Mouse (Mus musculus): ENCODE results near the gene Zfp275. TPM values are rescaled to one million over a fixed set of nuclear protein-coding genes. Genes with fewer than 3 reads are reported as not detected.
"Not testable (repeated sequence)": the region's sequence is repeated elsewhere in the genome, so short reads cannot be mapped to it uniquely, and the experiment has no call there.

Zfp275 gene
- 13.3 and 13.5 TPM in 2 replicates for polyA plus RNA-seq (2015; fragmentation: Nextera tagmentation; extraction: Ambion mirVana)

DNA sequence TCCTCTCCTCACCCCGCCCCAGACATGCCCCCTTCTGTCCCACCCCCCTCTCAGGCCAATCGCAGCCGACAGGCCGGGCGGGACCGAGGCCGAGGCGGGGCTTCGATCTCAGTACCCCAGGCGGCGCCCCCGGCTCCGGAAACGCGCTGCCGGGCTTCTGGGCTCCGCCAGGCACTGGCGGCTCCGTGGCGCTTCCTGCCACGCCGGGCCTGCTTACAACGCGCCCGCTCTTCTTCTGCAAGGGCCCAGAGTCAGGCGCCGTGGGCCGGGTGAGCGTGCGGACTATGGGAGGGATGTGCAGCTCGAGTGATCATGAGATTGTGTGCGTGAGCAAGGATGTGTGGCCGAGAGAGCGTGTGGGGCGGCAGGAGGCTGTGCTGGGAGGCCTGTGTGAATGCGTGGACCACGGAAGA, at the start of gene Zfp275:
Zfp275 (plus strand) TSS at position 139 of the 413 bp plus-strand sequence.
- Histone ChIP-seq H3K9ac (peak within 1 kb of the TSS; percentile 69), H3K27me3 (no peaks in the 10 kb centered on the region), H3K36me3 (no peaks in the 10 kb centered on the region), H3K4me1 (0 out of 2 replicates have a peak, but pooled peaks cover 4% of the 10 kb centered on the region), H3K4me2 (peak within 1 kb of the TSS; percentile 58), H3K4me3 (peak within 1 kb of the TSS; percentile 66), H3K9me3 (no peaks in the 10 kb centered on the region), H3K27ac (peak within 1 kb of the TSS; percentile 33; the same call in 1 of the 2 replicates)
- 23% methylated on average over 37 of the region's 37 CpGs for whole genome bisulfite sequencing
- ATAC-seq (ENCODE audit: borderline replicate concordance, extremely low read depth, low FRiP score, low TSS enrichment), result peak; percentile 96

DNA sequence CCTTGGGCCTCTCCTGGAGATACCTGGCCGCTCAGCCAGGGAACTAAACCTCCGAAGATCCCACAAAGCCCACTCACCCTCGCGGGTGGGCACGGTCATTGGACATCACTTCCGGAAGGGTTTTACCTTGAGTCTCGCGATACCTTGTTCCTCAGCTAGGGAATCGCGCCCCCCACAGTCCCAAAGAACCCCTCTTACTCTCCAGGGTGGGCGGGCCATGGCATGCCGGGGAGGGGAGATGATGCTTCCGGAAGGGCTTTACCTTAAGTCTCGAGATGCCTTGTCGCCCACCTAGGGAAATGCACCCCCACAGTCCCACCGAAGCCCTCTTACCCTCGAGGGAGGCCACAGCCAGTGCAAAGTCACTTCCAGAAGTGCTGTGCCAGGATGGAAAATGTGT, 49.5 kb upstream of the Zfp275 start, which contains the start of the genes Xlr5a and Xlr5c:
Xlr5a (minus strand) TSS at position 101 of the 400 bp plus-strand sequence.
Xlr5c (minus strand) TSS at position 101 of the 400 bp plus-strand sequence.
- not testable (repeated sequence) for H3K36me3 ChIP-seq; H3K27me3 ChIP-seq; H3K9ac ChIP-seq; H3K27ac ChIP-seq; H3K4me2 ChIP-seq; H3K4me3 ChIP-seq; H3K4me1 ChIP-seq; ATAC-seq (ENCODE audit: borderline replicate concordance, extremely low read depth, low FRiP score, low TSS enrichment); H3K9me3 ChIP-seq
- 88% methylated on average over 16 of the region's 17 CpGs for WGBS

DNA sequence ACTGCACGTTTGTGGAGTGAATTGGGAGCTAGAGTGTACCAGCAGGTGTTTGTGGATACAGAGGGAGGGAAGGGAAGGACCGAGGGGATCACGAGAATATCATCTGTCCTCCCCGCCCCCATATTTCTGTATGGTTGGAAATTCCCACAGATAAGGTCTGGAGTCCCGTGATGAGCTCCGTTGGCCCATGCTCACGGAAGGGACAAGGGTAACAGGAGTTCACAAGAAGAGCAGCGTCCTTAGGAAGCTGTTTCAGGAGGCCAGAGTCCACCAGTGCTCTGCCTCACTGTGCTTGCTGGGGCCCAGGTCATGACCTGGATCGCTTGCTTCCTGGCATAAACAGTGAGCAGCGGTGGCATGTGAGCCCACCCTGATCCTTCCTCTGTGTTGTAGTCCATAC, 46.7 kb upstream of the Zfp275 start:
- not testable (repeated sequence) for H3K9me3 ChIP-seq; H3K27ac ChIP-seq; H3K4me1 ChIP-seq; H3K36me3 ChIP-seq; H3K9ac ChIP-seq; ATAC-seq (ENCODE audit: borderline replicate concordance, extremely low read depth, low FRiP score, low TSS enrichment); H3K27me3 ChIP-seq; H3K4me2 ChIP-seq; H3K4me3 ChIP-seq
- 52% methylated on average over 8 of the region's 10 CpGs for WGBS

DNA sequence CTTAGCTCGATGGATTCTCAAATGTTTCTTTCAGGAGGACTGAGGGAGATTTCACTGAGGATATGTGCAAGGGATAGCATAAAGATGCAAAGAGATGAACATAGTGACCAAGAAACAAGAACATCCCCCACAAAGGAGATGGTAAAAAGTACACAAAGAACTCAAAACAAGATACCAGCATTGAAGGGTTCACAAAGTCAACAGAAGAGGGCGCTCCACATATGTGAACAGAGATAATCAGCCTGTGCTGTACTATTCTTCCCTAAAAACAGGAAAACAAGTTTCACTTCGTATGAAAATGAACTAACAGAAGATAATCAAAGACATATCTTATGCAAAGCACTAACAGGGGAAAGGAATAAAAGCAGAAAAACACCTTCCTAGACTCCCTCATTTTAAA, 29.9 kb upstream of the Zfp275 start:
- Histone ChIP-seq H3K36me3 (no peaks in the 10 kb centered on the region), H3K27ac (no peak overlapping the region), H3K4me3 (no peak overlapping the region), H3K4me1 (no peaks in the 10 kb centered on the region), H3K9ac (no peak overlapping the region), H3K4me2 (no peak overlapping the region), H3K27me3 (no peaks in the 10 kb centered on the region), H3K9me3 (no peaks in the 10 kb centered on the region)
- 24% methylated on average over 3 of the region's 3 CpGs for WGBS
- no peak for ATAC-seq (ENCODE audit: borderline replicate concordance, extremely low read depth, low FRiP score, low TSS enrichment)

DNA sequence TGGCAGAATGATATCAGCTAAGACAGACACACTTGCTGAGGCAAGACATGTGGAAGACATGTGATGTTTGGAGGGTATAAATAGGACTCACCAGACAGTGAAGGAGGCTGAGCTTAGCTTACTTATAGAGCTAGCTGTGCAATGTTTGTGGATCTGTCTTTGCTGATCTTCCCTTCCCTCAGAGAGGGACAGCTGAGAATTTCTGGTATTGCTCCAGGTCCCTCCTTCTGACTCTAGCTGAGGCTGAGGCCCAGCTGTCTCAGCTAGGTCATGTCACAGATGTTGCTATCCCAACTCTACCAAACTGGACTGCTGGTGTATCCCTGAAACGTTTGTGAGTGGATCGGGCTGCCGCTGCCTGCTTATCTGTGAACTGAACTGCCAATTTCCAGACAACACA, 21.4 kb upstream of the Zfp275 start:
- Histone ChIP-seq H3K9ac (no peak overlapping the region), H3K4me1 (no peaks in the 10 kb centered on the region), H3K27me3 (no peaks in the 10 kb centered on the region; the same call in 1 of the 2 replicates), H3K27ac (no peak overlapping the region), H3K4me3 (no peak overlapping the region), H3K36me3 (no peaks in the 10 kb centered on the region), H3K9me3 (no peaks in the 10 kb centered on the region), H3K4me2 (no peak overlapping the region)
- ATAC-seq (ENCODE audit: borderline replicate concordance, extremely low read depth, low FRiP score, low TSS enrichment), result no peak
- WGBS, result 47% methylated on average over 3 of the region's 3 CpGs

DNA sequence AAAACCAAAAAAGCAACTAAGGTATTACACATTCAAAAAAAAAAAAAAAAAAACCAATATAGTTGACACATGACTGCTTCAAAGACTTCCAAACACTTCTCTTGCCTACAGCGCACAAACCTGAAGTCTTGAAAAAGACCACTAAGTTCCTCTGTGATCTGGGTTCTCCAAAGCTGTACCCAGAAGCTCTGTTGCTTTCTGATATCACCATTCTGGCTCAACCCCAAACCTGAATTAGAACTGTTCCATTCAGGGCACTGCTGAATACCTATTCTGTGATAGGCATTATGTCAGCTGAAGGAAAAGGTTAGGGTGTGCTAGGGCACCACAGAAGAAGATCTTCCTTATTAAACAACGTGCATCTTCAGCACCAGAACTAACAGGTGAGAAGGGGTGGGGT, 15.2 kb upstream of the Zfp275 start:
- Histone ChIP-seq H3K9me3 (no peaks in the 10 kb centered on the region), H3K27me3 (peaks cover 3% of the 10 kb centered on the region; the same call in 1 of the 2 replicates), H3K27ac (no peak overlapping the region), H3K9ac (no peak overlapping the region), H3K36me3 (no peaks in the 10 kb centered on the region), H3K4me1 (no peaks in the 10 kb centered on the region), H3K4me2 (no peak overlapping the region), H3K4me3 (no peak overlapping the region)
- 82% methylated on average over 2 of the region's 2 CpGs for WGBS
- ATAC-seq (ENCODE audit: borderline replicate concordance, extremely low read depth, low FRiP score, low TSS enrichment), result no peak

DNA sequence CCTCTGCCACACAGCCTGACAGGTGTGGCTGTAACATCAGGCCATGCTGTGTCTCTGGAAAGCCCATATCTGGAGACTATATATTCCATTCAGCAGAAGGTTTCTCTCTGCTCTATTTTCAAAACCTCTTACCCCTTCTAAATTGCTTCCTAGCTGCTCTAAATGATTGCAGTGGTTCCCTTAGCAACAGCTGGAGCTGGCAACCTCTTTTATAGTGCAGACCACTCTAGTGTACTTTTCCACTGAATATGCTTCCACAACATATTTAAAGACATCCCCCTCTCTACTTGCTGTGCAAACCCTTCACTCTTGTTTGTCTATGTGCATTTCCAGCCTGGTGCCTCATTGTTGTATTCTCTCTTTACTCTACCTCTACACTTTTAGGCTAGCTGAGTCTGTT, 8.9 kb upstream of the Zfp275 start:
- no peak for ATAC-seq (ENCODE audit: borderline replicate concordance, extremely low read depth, low FRiP score, low TSS enrichment)
- no peaks in the 10 kb centered on the region for H3K9me3 ChIP-seq
- H3K9ac ChIP-seq, result no peak overlapping the region
- H3K4me1 ChIP-seq, result no peaks in the 10 kb centered on the region
- no peak overlapping the region for H3K4me2 ChIP-seq
- H3K4me3 ChIP-seq, result no peak overlapping the region
- peaks cover 7% of the 10 kb centered on the region; the same call in 1 of the 2 replicates for H3K27me3 ChIP-seq
- H3K27ac ChIP-seq, result no peak overlapping the region
- no peaks in the 10 kb centered on the region for H3K36me3 ChIP-seq

DNA sequence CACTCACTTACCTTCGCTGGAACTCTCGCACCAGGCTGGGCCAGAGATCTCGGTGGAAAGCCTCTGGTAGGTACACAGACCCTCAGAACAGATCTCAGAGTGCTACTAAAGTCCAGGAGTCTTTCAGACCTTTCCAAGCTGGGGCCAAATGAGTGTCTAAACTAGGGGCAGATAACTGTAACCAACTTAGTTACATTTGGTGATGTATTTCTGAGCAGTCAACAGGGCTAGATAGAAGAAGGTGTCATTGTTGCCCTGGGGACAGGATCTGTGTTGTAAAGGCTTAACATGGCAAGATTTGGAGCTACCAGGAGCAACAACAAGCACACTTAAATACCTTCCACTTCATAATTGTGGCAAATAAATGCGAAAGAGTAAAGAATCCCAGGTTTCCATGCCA, 5.7 kb upstream of the Zfp275 start, which contains the start of gene Gm45015:
Gm45015 (minus strand) TSS at position 101 of the 400 bp plus-strand sequence.
- no peak within 1 kb of the TSS for H3K9ac ChIP-seq
- 79% methylated on average over 4 of the region's 4 CpGs for WGBS
- ATAC-seq (ENCODE audit: borderline replicate concordance, extremely low read depth, low FRiP score, low TSS enrichment), result no peak
- no peaks in the 10 kb centered on the region for H3K4me1 ChIP-seq
- no peak within 1 kb of the TSS for H3K4me3 ChIP-seq
- no peaks in the 10 kb centered on the region for H3K36me3 ChIP-seq
- 0 out of 2 replicates have a peak, but pooled peaks cover 4% of the 10 kb centered on the region for H3K27me3 ChIP-seq
- H3K4me2 ChIP-seq, result no peak within 1 kb of the TSS
- no peaks in the 10 kb centered on the region for H3K9me3 ChIP-seq
- no peak within 1 kb of the TSS for H3K27ac ChIP-seq

DNA sequence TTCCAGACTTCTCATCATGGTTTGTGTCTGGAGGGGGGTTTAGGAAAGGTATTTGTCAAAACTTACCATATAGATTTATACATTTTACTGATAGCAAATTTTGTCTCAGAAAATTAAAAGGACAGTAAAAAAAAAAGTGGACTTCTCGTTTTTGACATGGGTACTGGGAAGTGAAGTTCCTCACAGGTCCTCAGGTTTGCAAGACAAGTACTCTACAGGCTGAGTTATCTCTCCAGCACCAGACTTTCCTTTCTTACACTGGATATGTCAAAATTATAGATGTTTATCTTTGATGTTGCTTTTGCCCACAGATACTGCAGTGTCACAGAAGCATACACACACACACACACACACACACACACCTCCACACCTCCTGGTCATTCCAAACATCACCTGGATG, 948 bp upstream of the Zfp275 start:
- 43% methylated on average over 1 of the region's 1 CpGs for WGBS
- H3K27ac ChIP-seq, result no peak overlapping the region
- H3K36me3 ChIP-seq, result no peaks in the 10 kb centered on the region
- no peaks in the 10 kb centered on the region for H3K9me3 ChIP-seq
- H3K4me3 ChIP-seq, result no peak overlapping the region
- H3K4me2 ChIP-seq, result no peak overlapping the region
- no peak overlapping the region for H3K9ac ChIP-seq
- no peak for ATAC-seq (ENCODE audit: borderline replicate concordance, extremely low read depth, low FRiP score, low TSS enrichment)
- H3K4me1 ChIP-seq, result 0 out of 2 replicates have a peak, but pooled peaks cover 4% of the 10 kb centered on the region
- H3K27me3 ChIP-seq, result 0 out of 2 replicates have a peak, but pooled peaks cover 3% of the 10 kb centered on the region

DNA sequence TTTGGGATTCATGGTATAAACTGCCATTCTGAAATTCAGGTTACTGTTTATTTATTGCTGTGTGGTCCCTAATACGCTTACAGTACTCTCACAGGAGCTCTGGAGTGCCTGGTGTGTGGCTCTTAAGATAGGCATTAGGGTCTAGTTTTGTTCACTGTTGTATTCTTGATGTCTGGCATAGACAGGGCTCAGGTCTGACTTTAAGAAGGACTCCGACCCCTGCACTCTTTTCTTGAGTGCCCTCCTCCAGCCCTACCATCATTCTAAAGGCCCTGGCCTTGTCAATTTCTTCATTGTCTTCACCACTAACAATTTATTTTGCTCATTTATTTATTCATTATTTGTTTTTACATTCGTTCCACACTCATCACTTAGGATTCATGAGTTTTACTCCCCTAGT, 353 bp upstream of the Zfp275 start:
- Histone ChIP-seq H3K9me3 (no peaks in the 10 kb centered on the region), H3K9ac (no peak overlapping the region), H3K4me1 (0 out of 2 replicates have a peak, but pooled peaks cover 4% of the 10 kb centered on the region), H3K36me3 (no peaks in the 10 kb centered on the region), H3K4me3 (peak overlapping the region; percentile 66), H3K27ac (no peak overlapping the region), H3K27me3 (no peaks in the 10 kb centered on the region), H3K4me2 (peak overlapping the region; percentile 58; the same call in 1 of the 2 replicates)
- WGBS, result 24% methylated on average over 3 of the region's 3 CpGs
- peak; percentile 15; the same call in 1 of the 2 replicates for ATAC-seq (ENCODE audit: borderline replicate concordance, extremely low read depth, low FRiP score, low TSS enrichment)

DNA sequence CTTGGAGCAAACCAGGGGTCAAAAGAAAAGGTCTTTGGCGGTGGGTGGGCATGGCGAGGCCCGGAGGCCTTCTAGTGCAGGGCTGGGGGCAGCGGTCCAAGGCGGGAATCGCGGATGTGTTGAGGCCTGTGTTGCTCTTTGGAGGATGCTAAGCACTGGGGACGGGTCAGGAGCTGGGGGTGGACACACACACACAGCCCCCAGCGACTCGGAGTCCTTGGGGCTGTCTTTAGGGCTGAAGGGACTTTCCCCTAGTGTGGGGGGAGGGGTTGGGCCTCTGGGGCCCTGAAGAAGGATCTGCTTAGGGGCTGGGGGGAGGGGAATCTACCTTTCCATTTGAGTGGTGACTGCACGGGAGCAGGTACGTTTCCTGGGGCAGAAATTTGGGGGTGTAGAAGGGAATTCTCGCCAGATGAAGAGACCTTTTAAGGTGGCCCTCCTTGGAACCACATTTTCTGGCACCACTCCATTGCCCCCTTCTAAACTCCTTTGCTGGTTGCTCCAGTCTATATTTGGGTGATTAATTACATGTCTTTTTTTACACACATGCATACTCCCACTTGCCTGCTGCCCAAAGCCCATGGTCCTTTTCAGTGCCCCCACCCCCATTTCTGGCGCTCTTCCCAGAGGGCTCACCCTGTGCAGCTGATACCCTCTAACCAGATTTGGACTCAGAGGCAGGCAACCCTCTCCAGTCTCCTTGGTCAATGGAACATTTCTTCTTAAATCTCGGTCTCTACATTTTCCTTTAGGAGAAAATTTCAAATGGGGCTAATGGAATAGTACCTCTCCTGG, 717 bp downstream of the Zfp275 start:
- Histone ChIP-seq H3K36me3 (no peaks in the 10 kb centered on the region), H3K9me3 (no peaks in the 10 kb centered on the region), H3K4me1 (0 out of 2 replicates have a peak, but pooled peaks cover 4% of the 10 kb centered on the region), H3K27me3 (no peaks in the 10 kb centered on the region), H3K27ac (peak overlapping the region; percentile 33; the same call in 1 of the 2 replicates), H3K4me2 (peak overlapping the region; percentile 58), H3K4me3 (peak overlapping the region; percentile 66), H3K9ac (peak overlapping the region; percentile 69)
- peak; percentile 76 for ATAC-seq (ENCODE audit: borderline replicate concordance, extremely low read depth, low FRiP score, low TSS enrichment)
- WGBS, result 22% methylated on average over 15 of the region's 15 CpGs

DNA sequence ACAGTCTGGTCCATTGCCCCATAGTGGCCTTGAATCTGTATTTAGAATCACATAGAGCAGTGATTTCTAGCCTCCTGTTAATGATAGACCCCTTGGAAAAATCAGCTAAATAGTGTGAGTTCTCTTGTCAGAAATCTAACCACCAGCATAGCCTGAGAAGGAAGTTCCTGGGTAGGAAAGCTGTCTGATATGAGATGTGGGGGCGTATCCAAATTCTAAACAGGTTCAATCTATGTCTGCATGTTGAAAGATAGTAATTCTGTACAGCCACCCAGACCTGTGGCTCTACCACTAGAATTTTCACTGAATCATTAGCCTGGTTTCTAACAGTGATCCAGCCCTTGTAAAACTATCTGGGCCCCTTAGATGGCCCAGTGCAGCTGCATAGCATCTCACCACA, 1.4 kb downstream of the Zfp275 start:
- ATAC-seq (ENCODE audit: borderline replicate concordance, extremely low read depth, low FRiP score, low TSS enrichment), result no peak
- Histone ChIP-seq H3K36me3 (no peaks in the 10 kb centered on the region), H3K4me1 (0 out of 2 replicates have a peak, but pooled peaks cover 4% of the 10 kb centered on the region), H3K27me3 (no peaks in the 10 kb centered on the region), H3K9ac (no peak overlapping the region), H3K4me3 (peak overlapping the region; percentile 66), H3K4me2 (peak overlapping the region; percentile 58), H3K9me3 (no peaks in the 10 kb centered on the region), H3K27ac (no peak overlapping the region)
- WGBS, result 47% methylated on average over 1 of the region's 1 CpGs

Data from lung, embryonic 15.5 days (tissue).